ENCODE assay signal across 9 mouse cellular contexts in the genomic region with DNA sequence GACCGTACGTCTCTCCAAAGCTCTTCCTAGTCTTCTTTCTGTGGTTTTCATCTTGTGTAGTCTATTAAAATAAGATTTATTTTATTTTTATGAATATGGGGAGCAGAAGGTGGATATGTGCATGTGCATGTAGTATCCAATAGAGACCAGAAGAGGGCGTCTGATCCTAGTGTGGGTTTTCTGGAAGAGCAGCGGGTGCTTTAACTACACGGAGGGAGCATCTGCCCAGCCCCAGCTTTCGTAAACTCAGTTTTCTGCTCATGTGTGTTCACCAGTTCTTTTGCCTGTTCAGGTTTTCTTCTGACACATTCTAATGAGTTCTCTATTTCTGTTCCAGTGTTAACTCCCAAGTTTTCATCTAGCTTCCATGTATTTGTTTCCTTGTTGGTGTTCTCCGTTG.
DNase-seq lines count a peak whose midpoint lies in the region; ATAC-seq and TF ChIP-seq lines count a peak whose summit lies in the region.
"Had no signal": no experiment of that assay in that cellular context is flagged by ENCODE, and none has a peak within 500 bp of the region (broad histone marks: within the 10 kb centered on the region; RNA-seq: fewer than 3 reads in every experiment).

No protein-coding gene starts in this region.

- no peak for DNase-seq in hindbrain, embryonic 14.5 days (ENCODE audit: low spot score)
- peak; percentile 55 for DNase-seq in 416B (ENCODE audit: low read depth)
- no peak for DNase-seq in G1E (ENCODE audit: low spot score)
- peak; percentile 25 for DNase-seq in embryo, embryonic 9.5 days (ENCODE audit: extremely low spot score)
- DNase-seq in spleen, adult 12 weeks (ENCODE audit: low spot score): no peak

- no peaks in the 10 kb centered on the region for H3K9me3 ChIP-seq in hindbrain, embryonic 13.5 days
- no peaks in the 10 kb centered on the region for H3K9me3 ChIP-seq in hindbrain, embryonic 14.5 days (ENCODE audit: control insufficient read depth, low read length)
- no peaks in the 10 kb centered on the region for H3K9me3 ChIP-seq in G1E (replicated peaks)

- WGBS in hindbrain, embryonic 13.5 days: 55% methylated on average over 7 of the region's 7 CpGs
- 54% methylated on average over 7 of the region's 7 CpGs for WGBS in hindbrain, embryonic 14.5 days

- no peak overlapping the region for H3K4me3 ChIP-seq in hindbrain, embryonic 13.5 days
- no peak overlapping the region for H3K4me3 ChIP-seq in hindbrain, embryonic 14.5 days (replicated peaks; ENCODE audit: low read length)
- H3K4me3 ChIP-seq in G1E (ENCODE audit: low read depth, low read length): no peak overlapping the region
- H3K4me3 ChIP-seq: myocyte had no signal

- no peak overlapping the region for H3K9ac ChIP-seq in hindbrain, embryonic 13.5 days
- H3K9ac ChIP-seq in hindbrain, embryonic 14.5 days: no peak overlapping the region

- no peak for ATAC-seq in hindbrain, embryonic 13.5 days (ENCODE audit: low FRiP score)
- no peak for ATAC-seq in hindbrain, embryonic 14.5 days (ENCODE audit: low FRiP score)
- no peak for ATAC-seq in G1E (ENCODE audit: extremely low read depth, insufficient number of reproducible peaks, low FRiP score, poor library complexity, severe bottlenecking)
- ATAC-seq in megakaryocyte, adult 5-6 weeks (ENCODE audit: poor library complexity, severe bottlenecking): 0 out of 2 replicates have a peak, but pooled peaks have one; percentile 38
- ATAC-seq in erythroid progenitor cell, adult 5-6 weeks (replicated peaks; ENCODE audit: low FRiP score, poor library complexity, severe bottlenecking): no peak

- no peaks in the 10 kb centered on the region for H3K27me3 ChIP-seq in hindbrain, embryonic 13.5 days
- no peaks in the 10 kb centered on the region; the same call in 1 of the 2 replicates for H3K27me3 ChIP-seq in hindbrain, embryonic 14.5 days (ENCODE audit: control insufficient read depth, insufficient read depth, low read length)
- H3K27me3 ChIP-seq in G1E (ENCODE audit: insufficient read depth, low read length): no peaks in the 10 kb centered on the region

- H3K27ac ChIP-seq in hindbrain, embryonic 13.5 days: peak overlapping the region; percentile 44
- H3K27ac ChIP-seq in hindbrain, embryonic 14.5 days: no peak overlapping the region

- TF ChIP-seq CTCF in G1E (IDR thresholded peaks at IDR 0.05; ENCODE audit: low read depth, low read length): peak; percentile 43; the same call in 1 of the 2 replicates

- peaks cover 12% of the 10 kb centered on the region for H3K36me3 ChIP-seq in hindbrain, embryonic 13.5 days
- H3K36me3 ChIP-seq in hindbrain, embryonic 14.5 days (replicated peaks; ENCODE audit: control insufficient read depth, insufficient read depth): no peaks in the 10 kb centered on the region
- H3K36me3 ChIP-seq in G1E (replicated peaks): peaks cover 20% of the 10 kb centered on the region

- no peak overlapping the region for H3K4me2 ChIP-seq in hindbrain, embryonic 13.5 days
- no peak overlapping the region for H3K4me2 ChIP-seq in hindbrain, embryonic 14.5 days (replicated peaks)

- H3K4me1 ChIP-seq in hindbrain, embryonic 13.5 days (replicated peaks): peaks cover 21% of the 10 kb centered on the region
- H3K4me1 ChIP-seq in hindbrain, embryonic 14.5 days (replicated peaks; ENCODE audit: control insufficient read depth, insufficient read depth, low read length): no peaks in the 10 kb centered on the region; the same call in 1 of the 2 replicates
- no peaks in the 10 kb centered on the region for H3K4me1 ChIP-seq in G1E (ENCODE audit: insufficient read depth, low read depth, low read length)

Comparison
In these comparisons a context has a peak if more than half of its experiments do, and no peak if none do; other contexts are left out.
1. DNase-seq: peak in 416B (single experiment) and embryo, embryonic 9.5 days (single experiment); none in hindbrain, embryonic 14.5 days (single experiment), G1E (single experiment) and spleen, adult 12 weeks (single experiment).